Mouse (Mus musculus) natural killer cell, adult 2 months (primary cell): ENCODE data around the gene Ezr.
A peak's percentile ranks its signal among the peaks of the same experiment; 100 is the strongest.

Source experiments
- DNase-seq, 2 experiments: peaks; one replicate each; pipeline ENCODE4 v3.0.0; 2022; ENCODE audit warnings: low spot score in 2 of 2

Gene Ezr

DNA sequence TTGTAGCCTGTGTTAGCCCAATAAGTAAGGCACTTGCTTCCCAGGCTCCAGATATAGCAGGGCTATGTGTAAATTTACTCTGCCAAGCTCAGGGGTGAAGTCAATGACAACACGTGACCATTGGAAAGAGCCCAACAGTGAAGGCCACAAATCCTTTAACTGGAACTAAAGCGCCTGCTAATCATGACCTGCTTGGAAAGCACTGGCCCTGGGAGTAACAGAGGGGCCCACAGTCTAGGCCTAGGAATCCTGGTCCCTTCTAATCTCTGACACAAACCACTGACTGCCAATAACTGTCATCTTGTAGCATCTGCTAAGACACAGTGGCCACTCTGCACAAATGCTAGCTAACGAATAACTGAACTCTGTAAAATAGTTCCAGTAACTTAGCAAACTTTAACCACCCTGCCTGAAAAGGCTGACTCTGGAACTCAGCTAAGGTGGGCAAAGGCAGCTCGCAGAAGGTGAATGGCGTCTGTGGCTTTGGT is 14.2 kb downstream of the Ezr start:
- DNase-seq = no peak

DNA sequence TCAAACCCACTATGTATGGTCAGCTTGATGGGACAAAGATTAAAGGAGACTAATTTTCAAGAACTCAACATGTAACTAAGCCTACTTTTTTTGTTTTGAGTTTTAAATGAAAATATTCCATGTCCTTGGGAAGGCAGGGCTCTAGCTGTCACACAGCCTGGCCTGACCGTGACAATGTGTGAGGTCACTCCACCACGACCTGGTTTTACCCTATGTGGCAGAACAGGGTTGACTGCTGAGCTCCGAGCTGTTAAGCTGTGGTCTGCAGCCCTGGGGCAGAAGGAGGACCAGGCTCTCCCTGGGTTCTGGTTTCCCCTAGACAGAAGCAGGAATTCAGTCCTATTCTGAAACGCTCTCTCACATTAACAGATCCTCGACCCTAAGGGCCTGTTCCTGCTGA is 14.8 kb downstream of the Ezr start:
- DNase-seq = no peak

DNA sequence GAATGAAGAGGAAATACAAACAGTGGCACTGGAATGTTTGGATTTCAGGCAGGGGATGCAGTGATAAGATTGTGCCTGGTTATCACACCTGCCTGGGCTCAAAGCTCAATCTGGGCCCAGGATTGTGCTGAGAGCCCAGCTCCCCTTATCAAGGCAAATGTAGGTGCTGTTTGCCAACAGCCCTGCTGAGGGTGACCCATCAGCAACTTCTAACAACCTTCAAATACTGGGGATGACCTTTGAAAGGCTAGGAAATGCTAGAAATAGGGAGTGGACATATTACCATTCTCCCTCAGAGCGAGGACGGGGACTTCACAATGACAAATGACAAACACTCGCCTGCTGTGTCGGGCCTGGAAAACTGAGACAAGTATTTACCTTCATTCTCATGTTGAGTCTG is 15.8 kb downstream of the Ezr start:
- DNase-seq = no peak

DNA sequence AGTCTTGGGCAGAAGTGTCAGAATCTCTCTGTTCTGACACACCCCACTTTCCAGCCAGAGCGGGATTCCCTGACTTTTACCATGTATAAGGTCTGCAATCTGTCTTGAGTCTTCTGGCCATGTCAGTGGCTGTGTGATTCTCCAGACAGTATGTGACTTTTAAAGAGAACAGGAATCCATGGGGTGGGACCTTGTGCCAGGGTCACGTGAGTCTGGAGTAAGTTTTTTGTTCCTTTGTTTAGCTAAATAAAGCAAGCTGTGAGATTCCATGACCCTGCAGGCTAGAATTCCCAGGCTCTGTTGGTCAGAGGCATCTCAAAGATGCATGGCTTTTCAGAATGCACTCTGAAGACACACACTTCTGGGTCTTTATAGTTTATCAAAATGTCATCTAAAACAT is 16.7 kb downstream of the Ezr start:
- no peak for DNase-seq

DNA sequence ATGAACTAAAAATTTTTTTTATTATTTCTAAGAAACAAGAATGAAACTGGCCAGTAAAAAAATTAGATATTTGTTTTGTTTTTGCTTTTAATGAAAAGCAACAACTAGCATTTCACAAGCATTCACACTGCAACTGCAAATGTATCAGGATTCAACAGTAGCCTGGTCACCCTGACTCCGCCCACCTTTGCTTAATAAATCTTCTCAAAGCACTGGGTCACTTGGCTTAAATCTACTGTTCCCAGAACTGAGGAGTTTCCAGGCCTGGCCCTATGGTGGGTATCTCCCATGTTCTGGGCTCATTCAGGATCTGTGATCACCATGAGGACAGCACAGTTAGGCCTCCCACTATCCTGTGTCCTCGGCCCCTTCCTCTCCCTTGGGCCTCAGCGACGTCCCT is 17.9 kb downstream of the Ezr start:
- DNase-seq = no peak

DNA sequence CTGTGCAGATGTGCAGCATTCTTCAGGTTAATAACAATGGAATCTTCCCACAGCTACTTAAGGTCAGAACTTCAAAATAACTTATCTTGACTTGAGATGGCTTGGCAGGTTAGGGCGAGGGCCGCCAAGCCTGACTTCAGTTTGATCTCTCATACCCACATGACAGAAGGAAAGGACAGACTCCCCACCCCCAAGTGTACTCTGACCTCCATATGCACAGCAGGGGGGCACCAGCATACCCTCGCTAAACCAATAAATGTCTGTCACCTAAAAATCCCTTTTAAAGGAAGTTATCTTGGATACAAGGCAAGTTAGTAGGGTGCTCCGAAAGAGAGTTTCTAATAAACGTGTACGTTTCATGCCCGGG is 18.4 kb downstream of the Ezr start:
- no peak for DNase-seq

DNA sequence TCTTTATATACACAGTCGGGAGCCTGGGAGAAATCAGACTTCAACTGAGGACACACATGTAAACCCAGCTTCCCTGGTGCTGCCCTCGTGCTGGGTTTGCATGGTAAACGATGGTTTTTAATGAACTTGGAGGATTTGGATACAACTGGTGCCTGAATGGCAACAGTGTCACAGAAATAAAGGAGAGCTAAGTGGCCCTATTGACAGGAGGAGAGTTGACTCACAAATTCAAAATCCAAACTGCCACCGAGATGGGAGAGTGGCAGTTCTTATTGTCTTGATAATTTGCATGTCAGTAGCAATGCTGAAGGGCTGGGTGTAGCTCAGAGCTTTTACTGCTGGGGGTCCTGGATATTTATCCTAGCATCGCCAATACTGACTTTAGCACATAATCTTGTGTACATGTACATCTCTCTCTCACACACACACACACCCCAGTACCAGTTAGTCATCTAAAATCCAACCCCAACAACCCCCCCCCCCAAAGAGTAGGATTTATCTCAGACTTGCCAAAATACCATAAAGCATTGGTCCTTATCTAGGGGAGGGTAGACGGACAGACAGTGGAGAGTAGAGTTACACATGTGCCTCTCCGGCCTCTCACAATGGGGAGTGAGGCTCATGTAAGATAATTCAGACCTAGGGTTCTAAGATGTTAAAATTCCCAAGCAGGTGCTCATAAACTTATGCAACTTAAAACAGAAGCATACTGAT is 18.9 kb downstream of the Ezr start:
- DNase-seq = no peak

DNA sequence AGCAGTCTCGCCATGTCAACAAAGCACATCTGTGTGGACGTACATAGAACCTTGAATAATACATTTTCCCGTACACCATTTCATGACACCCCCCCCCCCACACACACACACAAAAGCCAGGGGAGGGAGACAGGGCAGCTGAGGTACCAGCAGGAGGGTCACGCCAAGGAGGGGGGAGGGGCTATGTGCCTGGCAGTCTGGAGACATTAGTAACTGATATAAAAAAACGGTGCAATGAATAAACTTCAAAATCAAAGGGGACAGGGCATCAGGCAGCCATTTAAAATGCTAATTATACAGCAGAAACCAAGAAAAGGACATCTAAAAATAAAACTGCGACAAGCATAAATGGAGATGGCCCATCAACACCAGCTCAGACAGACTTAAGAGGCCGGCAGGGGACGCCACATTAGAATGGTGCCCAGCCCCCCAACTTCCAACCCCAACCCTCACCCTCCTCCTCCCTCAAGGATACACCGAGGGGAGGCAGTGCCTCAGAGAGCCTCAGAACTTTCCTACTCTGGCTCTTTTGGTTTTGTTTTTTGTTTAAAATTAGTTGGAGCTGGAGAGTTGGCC is 22.8 kb downstream of the Ezr start:
- no peak for DNase-seq

DNA sequence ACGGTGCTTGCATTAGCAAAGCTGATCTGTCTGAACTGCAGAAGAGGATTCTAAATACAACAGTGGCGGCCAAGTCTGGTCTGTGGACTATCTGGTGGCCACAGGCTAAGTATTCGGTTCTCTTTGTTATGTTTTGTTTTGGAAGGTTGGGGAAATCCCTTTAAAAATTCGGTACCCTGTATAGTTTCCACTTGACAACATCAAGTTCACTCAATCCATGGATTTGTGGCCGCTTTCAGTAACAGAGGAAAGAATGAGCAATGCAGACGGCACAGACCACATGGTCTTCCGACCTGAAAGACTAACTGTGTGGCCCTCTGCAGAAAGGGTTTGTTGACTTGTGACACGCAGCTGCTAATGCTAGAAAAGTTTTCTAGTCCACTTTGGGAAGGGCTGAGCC is 23.7 kb downstream of the Ezr start:
- DNase-seq = no peak

DNA sequence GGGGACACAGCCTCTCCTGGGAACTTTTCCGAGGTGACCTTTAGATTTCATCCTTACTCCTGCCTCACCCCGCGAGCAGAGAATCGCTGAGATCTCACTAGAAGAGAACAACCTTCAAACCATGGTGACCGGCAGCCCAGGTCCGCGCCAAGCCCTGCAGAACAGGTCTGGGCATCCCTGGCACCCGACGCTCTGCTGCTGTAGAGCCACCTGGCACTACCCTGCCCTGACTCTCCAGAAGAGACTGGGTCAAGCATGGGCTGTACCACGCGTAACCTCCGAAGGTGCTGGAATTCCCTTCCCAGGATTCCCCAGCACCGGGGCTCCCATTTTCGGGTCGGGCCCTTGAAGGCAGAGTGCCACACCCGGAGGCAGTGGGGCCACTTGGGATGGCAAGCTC is 24.7 kb downstream of the Ezr start:
- no peak for DNase-seq

DNA sequence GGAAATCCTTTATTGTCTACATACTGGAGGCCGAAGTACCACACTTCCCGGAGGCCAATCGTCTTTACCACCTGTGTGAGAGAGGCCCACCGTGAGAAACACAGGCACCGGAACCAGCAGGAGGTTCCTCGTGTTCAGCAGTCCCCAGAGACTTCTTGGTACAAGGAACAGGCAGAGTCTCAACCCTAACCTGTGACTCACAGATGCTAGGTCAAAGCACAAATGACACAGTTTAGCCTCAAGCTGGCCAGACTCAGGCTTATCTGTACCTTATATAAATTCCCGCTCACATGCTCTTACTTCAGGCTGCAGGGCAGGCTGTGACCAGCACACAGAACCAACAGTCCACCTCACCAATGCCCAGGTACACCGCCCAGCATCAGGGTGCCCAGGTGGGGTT is 26.7 kb downstream of the Ezr start:
- DNase-seq = no peak

DNA sequence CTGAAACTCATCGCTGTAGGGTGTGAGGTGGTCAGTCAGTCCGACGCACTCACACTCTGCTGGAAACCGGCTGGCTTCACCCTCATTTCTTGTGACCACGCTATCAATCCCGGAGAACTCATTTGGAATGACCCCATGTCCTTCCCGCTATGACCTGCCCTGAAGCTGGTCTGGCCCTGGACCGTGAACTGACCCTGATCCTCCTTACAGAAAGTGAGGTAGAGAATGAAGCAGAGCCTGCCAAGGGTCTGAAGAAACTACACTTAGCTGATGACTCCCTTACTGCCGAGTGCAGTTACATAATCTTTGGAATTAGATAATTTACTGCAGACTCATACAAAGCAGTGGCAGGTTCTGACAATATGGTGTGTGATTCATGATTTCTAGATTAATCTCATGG is 27.4 kb downstream of the Ezr start:
- DNase-seq = no peak

DNA sequence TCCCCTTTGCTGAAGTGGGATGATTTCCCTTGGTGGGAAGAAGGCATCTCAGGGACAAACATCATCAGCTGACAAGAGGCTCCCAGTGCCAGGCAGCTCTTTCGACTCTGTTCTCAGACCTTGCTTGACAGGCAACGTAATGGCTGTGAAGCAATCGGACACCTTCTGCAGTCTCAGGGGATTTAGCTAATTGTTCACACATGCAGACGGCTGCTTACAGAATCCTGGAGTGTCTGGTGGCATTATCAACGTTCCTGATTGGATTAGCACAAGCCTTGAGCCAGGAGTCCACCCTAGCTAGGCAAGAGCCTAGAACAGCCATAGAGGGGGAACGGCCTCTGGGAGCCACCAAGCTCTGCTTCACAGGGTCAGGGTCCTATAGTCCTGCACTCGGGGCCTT is 30.2 kb downstream of the Ezr start:
- DNase-seq = no peak

DNA sequence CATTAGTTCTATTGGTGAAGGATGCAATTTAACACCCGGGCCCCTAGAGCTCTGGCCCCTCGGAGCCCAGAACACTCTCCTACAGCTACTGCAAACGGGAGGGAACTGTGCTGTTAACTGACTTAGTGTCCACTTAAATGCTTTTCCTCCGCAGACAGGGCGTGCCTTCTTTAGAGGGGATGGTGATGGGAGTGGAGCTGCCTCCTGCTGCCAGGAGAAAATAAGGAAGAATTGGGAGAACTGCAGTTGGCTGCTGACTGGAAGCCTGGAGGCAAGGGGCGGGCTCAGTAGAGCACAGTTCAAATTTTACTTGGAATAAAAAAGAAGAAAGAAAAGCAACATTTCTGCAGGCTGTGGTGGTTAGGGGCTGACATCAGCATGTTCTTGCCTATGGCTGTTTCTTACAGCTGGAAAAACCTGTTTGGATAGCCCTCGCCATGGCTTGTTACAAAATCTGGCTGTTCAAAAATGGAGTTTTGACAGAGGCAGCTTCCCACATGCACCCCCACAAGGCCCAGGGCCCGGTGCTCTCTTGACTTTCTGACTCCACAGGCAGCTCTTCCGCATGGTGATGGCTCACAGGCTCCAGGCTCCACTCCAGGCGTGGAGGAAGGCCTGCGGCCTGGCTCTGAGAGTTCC is 31.2 kb downstream of the Ezr start:
- no peak for DNase-seq

DNA sequence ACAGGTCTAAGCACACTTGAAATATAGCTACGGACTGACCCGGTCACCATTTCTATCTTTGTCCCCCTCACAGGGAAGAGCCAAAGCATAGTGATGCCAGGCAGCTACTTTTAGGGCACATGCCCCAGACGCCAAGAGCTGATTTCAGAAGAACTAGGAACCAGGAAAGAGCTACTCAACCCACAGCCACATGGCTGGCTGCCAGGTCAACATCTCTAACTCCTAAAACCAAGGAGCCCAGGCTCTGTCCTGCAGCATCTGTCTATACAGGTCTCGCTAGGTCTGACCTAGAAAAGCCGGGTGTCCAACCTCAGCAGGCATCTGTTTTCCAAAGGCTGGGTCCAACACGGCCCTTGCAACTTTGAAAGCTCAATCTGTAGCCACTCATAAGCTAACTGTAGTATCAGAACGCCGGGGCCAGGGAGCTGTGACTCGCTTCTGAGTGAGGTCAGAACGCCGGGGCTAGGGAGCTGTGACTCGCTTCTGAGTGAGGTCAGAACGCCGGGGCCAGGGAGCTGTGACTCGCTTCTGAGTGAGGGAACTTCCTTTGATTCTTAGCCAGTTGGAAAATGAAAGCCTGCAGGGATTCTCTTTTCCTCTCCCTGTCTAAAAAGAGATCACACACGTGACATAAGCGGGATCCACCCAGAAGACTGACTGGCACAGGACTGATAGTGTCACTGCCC is 33.7 kb downstream of the Ezr start:
- DNase-seq = peak; percentile 37 to 40

DNA sequence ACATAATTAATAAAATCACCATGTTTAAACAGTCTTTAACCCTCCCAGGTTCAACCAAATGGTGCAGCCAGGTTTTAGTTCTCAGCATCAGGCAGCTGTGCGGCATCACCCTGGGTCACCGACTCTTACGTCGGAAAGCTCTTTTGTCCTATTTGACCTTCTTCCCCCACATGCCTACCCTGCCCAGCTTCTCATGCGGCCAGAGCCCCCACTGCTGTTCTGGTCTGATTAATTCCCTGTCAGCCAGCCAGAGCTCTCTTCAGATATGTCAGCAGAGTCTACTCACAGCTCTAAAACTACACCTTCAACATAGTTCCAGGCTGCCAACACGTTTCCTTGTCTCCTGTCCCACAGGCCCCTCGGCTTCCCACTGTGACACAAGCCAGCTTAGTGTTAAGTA is 35.1 kb downstream of the Ezr start:
- no peak for DNase-seq

DNA sequence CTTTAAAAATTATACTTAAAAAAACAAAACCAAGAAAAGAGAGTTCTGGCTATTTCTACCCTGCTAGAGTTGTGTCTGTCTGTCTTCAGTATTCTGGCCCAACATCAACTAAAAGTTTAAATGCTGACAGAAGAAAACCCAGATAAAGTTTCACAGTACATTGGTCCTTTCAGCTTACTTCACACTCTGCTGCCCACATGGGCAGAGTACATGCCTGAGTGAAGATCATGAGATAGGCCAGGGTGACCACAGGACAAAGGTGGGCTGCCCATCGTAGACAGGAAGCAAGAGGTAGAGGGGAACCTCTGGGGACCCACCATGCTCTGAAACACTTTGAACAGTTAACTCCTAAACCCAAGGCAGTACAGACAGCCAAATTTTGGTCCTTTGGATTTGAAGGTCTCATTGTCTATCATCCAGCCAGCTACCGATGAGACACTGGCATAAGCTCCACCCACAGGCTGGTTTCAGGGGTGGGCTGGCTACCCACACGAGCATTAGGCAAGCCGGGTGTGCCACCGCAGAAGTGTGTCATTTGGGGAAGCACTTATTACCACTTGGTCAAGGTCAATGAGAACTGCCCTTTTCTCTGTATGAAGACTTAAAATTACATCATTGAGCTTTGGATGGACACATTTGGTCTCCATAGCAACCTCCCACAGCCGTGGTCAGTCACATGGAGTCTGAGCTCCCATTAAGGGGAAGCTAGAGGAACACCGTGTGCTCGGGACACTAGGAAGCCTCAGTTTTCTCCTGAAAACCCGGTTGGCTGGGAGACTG is 35.9 kb downstream of the Ezr start:
- peak; percentile 75 to 85 for DNase-seq

DNA sequence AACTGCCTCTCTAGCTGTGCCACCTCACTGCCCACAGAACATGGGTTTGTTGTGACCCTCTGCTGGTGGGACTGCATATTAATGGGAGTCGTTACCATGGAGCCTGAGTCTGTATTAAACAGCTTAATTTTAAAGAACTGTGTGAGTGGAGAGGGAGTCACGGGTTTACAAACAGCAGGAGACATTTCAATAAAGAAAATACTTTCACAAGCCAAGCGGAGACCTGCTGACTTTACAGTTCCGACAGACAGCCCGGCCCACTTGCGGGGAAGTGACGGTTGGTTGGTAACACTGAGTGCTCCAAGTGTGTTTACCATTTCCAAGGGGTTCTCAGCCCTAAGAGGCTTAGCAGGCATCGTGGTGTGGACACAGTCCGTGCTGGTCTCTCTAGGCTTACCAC is 36.6 kb downstream of the Ezr start:
- no peak for DNase-seq

DNA sequence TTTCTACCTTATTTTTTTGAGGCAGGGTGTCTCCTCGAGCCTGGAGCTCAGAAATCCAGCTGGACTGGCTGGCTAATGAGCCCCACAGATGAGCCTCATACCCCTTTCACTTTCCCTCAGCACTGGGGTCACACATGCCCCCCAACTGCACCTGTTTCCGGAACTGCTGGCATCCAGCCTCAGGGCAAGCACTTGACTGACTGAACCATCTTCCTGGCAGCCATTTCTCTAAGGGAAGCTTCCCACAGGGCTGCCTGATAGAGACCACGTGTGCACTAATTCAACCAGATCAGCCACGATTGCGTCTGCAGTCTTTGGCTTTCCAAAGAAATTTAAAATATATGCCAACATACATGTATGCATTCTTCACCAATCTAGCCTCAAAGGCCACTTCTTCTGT is 37.1 kb downstream of the Ezr start:
- no peak for DNase-seq

DNA sequence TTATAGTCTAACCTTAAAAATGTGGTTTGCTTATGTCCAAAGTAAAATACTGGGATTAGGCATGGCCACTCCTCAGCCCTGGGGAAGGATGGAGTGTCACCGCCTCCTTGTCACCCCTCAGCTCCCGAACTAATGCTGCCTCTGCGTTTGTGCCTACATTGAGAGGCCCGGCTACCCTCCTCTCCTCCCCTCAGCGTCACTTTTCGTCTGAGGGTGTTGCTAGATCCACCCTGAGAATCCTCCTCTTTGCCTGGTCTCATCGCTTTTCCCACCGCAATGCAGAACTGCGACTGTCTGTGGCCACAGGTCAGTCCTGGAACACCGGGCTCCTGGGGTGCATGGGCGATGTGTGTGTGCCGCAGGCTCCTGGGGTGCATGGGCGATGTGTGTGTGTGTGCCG is 37.7 kb downstream of the Ezr start:
- DNase-seq = no peak

DNA sequence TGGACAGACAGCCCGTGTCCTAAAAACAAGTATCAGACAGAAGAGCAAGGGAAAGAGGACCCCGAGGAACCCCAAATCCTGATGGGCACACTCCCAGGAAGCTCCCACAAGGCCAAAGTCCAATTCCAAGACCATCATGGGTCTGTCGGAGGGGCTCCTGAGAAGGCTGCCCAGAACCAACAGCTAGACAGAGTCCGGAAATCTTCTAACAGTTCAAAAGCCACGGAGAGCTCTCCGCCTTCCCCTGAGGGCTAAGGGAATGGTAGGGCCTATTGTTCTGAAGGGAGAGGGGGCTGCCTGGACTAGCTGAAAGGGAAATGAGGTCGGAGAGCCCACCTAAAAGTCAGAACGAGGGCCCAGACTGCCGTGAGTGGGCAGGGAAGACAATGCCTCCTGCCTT is 38.2 kb downstream of the Ezr start:
- DNase-seq = no peak

DNA sequence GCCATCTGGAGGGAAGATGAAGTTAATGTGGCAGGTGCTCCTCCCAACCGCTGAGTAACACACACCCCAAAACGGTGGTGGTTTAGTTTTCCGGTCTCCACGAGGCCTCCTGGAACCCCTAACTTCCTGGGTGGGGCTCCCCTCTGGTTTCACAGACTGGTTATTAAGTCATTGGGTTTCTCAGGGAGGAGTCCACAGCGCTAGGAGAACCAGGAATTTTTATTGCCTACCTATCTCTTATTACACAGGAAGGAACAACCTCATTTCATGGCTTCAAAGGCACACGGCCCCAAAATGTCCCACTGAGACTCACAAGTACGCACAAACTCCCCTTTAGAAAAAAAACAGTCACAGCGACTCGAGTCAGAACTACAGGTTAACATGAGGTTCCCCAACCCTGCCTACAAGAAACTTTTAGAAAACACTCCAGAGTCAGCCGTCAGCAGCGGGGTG is 38.8 kb downstream of the Ezr start:
- DNase-seq = peak; percentile 52 to 57
